Mouse (Mus musculus) right cerebral cortex, postnatal 14 days (tissue): ENCODE results near the gene Chn2.

ENCODE experiments used
- DNase-seq: peaks from one replicate; pipeline ENCODE4 v3.0.0; 2022

Gene Chn2

DNA sequence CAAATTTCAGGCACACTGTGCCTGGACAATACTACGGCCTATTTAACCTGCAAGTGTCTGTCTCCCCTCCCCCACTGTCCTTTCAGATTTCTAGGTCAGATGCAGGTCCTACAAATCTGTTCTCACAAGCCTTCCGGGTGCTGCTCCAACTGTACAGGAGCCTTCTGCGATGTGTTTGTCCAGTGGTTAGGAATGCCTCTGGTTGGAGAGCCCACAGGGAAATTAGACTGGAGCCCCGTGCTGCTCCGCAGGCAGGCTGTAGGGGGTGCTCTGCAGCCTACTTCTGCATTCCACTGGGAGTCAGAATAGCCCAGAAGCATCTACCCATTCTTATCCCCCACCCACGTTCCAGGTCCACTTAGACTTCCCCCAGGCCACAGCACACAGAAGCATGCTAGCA lies 215.4 kb downstream of the Chn2 start:
- DNase-seq, result peak; percentile 30

DNA sequence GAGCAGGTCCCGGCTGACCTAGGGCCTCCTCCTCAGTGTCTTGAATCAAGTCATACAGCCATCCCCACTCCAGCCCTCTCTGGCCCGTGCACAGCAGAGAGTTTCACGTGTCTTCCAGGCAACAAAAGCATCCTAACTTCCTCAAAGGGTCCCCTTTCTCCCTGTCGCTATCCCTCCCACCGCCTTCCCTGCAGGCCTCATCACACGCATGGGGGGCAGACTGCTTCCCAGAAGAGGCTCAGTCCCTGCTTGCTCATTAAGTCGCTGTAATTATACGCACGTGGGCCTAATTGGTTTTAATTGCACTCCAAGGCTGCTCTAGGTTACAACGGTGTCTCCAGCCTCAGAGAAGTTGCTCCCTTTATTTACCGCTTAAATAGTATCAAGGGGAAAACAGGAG lies 216.0 kb downstream of the Chn2 start:
- DNase-seq, result no peak

DNA sequence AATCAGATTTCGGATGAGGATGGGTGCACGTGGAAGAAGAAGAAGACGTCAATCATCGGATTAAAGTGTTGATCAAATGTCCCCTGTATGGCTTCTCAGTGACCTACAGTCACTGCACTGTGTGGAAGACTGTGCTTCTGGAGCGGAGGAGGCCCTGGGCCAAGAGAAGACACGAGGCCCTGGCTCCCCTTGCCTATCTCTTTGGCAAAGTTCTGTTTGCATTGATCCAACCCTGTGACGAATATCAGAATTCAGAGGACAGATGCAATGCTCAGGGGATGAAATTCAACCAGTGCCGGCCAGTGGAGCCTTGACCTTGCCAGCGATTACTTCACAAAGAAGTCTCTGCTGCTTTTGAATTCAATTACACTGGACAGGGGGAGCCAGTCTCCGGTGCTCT lies 217.0 kb downstream of the Chn2 start:
- DNase-seq, result no peak

DNA sequence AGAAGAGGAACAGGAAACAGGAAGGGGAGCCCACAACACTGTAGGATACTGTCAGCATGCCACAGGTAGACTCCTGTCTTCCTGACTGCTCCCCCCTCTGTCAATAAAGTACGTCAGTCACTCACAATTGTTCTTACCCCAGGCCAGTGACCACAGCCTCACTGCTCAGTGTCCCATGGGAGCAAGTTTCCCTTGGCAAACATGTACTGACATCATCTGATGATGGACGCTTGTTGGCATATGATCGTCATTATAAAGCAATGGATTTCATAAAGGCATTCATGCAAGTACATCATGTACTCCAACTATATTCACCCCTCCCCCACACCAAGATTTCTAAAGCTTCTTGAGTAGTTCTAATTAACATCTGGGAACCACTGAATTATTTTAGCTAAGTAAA lies 218.2 kb downstream of the Chn2 start:
- DNase-seq, result no peak

DNA sequence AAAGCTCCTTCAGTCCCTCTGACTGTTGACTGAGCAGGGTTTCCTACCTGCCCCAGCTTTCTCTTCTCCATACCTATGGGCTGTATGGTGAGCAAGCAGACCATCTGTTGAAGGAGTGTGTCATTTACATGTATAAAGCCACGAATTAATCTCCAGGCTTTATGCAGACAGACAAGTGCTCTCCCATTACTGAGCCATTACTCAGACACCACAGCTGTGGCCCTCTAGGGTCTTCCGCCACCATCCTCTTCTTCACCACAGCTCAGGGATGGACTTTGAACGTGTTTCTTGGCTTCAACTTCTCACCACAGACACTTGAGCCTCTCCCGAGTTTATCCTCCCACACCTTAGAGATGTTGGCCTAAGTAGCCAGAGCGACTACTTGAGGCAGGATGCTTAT lies 219.1 kb downstream of the Chn2 start:
- no peak for DNase-seq

DNA sequence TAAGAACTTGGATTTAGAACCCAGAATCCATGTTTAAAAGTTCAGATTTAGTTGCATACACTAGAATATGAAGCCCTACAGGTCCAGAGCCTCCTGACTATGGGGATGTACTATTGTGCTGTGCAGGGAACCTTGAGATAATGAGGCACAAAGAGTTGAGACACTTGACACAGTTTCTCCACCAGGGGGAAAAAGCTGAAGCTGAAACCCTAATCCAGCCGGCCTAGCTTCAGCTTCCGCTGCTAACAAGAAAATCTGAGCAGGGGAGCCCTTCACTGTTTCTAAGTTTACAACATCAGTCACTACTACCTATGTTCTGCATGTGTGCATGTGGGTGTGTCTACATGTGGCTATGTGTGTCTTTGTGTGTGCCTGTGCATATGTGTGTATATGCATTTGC lies 223.4 kb downstream of the Chn2 start:
- DNase-seq, result no peak

DNA sequence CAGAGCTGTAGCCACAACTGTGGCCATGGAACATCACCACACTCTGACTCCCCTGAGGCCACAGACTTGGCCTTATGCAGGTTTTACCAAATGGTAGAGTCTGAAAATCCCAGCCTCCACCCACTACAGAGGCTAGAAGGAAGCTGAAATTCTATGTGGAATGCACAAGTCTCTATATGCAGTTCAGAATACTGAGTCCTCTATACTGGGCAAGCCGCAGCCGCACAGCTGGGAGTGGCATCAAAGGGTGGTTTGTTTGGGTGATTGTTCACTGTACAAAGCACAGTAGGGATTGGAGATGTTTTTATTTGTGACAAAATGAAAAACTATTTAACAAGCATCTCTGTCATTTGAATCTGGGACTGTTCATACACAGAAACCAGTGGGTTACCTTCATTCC lies 224.5 kb downstream of the Chn2 start:
- DNase-seq, result no peak

DNA sequence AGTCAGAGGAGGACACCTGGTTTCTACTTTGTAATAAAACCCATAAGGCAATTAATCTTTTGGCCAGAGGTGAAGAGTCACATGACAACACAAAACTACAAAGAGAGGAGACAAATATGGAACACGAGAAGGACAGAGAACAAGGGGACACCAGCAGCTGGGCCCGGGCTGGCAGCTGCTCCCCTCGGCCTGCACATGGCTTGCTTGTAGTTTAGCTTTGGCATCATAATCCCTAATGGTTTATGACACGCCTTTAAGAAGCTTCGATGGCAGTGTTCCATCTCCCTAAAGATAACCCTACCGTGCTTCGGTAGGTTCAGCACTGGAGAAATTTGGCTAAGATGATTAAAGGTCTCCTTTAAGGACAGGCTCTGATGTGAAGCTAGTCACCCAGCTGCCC lies 225.2 kb downstream of the Chn2 start:
- DNase-seq, result no peak

DNA sequence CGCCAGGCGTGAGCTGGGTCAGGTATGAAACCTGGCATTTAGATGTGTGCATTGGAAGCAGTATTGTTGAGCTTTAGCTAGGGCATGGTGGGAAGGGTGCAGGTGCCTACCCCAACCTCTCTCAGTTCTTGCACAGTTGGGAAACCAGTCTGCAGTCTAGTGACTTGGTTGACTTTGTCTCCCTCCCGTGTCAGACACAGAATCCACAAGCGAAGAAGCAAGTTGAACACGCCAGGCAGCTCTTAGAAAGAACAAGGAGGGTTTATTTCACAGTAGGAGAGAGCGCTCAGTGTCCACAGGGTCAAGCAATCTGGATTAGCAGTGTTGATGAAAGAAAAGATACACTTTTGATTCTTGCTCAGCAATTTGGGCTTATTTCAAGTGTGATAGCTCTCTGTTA lies 226.0 kb downstream of the Chn2 start:
- no peak for DNase-seq

DNA sequence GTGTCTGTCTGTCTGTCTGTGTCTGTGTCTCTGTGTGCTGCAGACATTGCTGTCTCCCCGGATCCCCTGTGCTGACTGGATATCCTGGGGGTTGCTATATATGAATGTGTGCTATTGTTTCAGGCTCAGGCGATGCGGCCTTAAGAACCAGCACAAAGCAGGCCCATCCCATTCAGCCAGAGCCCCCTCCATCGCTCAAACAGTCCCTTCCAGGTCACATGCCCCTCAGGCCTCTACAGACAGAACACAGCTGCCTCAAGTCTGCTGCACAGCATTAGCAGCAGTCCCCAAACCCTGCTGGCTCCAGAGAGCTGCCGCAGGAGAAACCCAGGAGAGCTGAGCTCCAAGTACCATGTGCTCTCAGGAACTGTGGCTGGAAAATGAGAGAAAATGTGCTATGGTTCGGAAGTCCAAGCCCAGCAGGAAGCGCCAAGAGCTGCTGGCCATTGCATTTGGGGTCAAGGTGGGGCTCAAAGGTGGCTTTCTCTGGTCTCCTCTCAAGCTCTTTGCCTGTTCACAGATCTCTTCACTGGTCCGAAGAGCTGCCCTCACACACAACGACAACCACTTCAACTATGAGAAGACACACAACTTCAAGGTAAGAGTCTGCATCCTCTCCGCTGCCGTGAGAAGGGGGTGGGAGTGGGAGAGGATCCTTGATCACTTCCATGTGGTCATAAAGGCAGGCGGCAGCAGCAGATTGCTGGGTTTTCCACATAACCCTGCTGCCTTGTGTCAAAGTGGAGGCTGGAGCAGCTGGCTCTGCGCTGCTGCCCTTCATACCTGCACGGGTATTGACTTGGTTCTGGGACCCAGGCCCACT lies 233.4 kb downstream of the Chn2 start:
- DNase-seq, result no peak

DNA sequence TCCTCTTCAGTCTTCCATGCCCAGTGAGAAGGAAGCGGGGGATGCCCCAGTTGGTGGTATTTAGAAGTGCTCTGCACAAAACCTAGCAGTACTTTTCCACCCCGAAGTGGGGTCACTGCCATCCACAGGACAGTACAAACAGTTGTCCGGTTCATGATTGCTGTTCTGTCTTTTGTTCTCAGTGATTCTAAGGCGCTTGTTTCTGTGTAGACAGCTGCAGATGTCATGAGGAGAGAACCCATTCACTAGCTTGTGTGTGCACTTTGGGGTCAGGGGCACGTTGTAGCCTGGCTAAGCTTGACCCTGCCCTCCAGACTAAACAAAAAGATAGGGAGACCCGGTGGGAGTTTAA lies 234.0 kb downstream of the Chn2 start:
- no peak for DNase-seq

DNA sequence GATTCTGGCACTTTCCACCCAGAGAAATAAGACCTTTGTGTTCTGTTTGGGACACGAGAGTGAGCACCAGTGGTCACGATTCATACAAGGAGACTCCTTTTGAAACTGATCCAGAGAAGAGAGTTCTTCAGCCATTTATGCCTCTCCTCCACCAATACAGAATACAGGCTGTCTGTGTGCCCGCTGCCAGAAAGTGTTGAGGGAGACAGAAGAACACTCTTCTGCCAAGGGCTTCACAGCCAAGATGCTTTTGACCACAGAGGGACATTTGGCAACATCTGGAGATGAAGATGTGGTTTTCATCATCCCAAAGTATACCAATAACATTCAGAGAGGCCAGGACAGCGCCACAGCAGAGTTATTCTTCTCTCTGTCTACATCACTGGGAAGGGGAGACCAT lies 237.9 kb downstream of the Chn2 start:
- DNase-seq, result no peak

DNA sequence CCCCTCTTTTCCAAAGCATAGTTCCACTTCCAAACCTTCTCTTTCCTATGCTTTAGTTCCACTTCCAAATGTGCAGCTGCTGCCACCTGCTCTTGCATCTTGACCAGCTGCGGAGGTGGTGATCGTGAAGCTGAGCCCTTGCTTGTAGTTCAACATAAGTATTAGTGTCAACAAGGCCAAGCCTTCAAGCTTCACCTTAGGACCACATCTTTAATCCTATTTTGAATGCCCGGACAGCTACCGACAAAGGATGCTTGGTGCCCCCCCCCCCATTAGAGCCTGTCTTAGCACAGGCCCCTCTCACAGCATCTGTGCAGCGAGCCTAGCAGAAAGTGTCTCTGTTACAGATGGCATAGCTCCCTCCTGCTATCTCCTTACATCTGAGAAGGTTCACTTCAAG lies 238.5 kb downstream of the Chn2 start:
- no peak for DNase-seq

DNA sequence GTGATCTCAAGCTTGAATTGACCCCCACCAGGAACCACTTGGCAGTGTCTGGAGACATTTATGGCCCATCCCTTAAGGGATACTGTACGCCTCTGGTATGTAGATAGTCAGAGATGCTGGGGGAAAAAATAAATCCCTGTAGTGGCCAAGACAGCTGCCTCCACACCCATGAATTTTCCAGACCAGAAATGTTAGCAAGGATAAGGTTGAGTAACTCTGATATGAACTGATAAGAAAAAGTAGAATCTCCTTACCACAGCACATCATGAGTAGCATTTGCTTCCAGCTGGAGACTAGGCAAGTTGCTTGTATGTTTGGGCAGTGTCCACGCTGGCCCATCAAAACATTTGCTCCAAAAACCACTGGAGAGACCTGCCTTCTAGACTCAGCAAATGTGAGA lies 239.3 kb downstream of the Chn2 start:
- DNase-seq, result no peak

DNA sequence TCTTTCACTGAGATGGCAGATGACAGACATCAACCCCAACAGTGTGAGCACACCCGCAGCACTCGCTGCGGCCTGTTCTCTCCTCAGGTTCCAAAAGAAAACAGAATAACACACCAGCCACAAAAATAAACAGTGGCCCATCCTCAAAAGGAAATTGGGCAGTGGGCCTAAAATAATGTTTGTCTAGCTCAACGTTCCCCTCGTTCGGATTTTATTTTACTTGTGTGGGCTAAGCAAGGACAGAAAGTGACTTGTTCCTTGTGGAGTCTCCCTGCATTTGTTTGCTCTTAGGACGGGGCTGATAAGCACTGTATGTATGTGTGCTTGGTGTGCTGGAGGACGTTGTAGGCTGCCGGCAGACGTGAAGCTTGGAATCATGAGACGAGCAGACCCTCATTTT lies 240.0 kb downstream of the Chn2 start:
- DNase-seq, result no peak

DNA sequence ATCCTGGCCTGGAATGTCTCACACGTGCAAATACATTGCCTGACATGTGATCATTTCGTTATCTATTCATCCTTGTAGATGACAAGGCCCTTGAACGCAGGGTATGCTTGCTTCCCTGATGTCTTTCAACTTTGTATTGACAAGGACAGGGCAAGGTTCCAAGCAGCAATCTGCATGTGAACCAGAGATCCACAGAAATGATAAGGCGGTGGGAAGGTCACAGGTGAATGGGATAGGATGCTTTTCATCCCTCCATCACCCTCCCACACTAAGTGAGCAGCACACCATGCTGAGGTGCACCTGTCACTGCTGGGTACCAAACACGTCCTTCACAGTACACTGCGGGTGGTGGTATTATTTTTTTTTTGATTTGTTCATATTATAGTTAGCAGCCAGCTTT lies 240.9 kb downstream of the Chn2 start:
- DNase-seq, result no peak

DNA sequence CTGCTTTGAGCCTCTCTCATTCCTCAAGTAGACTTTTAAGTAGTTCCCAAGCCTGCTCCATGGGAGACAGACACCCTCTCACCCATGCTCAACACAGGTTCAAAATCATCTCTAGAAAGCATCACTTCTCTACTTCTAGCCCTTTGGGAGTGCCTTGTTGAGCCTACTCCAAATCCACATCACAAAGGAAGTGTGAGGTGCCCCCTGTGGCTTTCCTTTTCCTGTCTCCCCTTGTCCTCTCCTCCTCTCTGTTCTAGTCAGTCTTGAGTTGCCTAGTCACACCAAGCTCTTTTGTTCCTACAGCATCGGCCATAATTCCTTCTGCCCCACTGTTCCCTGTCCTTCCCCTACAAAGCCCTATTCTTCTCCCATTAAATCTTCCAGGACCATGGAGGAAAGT lies 243.9 kb downstream of the Chn2 start:
- no peak for DNase-seq

DNA sequence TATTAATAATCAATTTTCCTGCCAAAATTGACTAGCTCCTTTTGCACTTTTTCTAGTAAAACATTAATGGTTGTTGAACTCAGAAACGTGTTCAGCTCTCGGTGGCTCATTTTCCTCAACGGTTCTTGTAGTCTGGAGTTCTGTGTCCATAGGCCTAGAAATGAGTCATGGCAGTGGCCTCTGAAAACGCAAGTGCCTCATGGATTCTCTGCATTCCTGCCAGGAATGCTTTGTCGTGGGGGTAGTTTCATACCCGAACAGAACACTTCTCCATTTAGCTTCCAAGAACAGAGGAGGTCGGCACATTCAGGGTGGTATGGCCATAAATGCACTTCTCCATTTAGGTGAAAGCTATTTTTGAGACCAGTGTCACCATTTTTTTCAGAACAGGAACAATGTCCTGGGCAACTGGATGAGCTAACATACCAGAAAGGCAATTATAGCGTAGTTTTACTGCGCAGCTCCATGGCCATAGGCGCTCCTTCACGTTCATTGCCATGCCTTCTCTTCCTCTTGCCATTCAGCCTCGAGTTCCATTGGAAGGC lies 244.9 kb downstream of the Chn2 start:
- no peak for DNase-seq

DNA sequence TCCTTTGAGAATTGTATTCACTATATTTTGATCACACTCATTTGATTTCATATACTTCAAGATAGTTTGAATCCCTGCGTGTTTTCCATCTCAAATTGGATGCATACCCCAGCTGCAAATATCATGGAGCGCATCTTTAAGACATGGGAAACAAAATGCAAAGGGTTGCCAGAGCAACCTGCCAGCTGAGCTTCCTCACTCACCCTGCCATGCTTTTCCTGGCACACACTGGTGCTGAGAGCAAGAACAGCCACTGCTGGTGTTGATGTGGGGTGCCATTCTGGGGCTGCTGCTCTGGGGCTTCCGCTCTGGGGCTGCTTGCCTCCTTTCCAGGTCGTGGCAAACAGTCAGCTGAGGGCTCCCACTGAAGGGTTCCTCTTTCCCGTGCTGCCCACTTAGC lies 247.5 kb downstream of the Chn2 start:
- DNase-seq, result no peak

DNA sequence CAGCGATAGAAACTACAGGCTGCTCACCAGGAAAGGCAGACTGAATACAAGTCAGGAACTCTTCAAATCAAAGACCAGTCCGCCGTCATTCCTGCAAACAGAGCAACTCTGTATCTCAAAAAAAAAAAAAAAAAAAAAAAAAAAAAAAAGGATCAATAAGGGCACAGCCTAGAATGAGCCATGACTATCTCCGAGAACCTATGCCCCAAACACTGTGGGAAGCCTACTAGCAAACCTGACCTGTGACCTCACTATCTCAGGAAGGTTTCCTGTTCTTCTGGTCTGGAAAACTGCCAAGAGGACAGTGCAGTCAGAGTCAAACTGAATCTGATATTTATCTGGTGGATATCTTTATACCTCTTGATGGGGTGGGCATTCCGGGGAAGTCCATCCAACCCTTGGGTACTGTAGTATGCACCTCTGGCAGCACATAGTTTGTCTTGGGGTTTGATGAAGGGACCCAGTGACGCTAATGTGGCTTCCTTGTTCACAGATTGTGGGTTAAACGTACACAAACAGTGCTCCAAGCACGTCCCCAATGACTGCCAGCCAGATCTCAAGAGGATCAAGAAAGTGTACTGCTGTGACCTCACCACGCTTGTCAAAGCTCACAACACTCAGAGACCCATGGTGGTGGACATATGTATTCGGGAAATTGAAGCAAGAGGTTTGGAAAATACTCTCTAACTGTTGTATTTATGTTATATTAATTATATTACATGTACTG lies 250.6 kb downstream of the Chn2 start:
- no peak for DNase-seq

DNA sequence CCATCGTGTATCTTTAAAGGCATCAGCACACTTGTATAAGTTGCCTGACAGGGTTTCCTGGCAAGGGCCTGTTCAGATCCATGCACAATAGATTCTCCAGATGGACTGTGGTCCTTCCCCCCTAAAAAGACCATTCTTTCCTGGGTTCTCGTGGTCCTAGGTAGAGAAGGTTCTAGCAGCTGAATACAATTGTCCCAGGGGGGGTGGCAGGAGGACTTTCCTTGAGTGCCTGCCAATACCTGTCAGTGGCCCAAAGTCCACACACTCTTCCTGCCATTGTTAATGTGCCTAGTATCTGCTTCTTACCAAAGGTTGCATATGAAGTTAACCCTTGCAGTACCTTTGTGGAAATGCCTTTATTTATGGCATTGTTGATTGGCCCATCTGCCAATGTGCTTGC lies 257.9 kb downstream of the Chn2 start:
- no peak for DNase-seq

DNA sequence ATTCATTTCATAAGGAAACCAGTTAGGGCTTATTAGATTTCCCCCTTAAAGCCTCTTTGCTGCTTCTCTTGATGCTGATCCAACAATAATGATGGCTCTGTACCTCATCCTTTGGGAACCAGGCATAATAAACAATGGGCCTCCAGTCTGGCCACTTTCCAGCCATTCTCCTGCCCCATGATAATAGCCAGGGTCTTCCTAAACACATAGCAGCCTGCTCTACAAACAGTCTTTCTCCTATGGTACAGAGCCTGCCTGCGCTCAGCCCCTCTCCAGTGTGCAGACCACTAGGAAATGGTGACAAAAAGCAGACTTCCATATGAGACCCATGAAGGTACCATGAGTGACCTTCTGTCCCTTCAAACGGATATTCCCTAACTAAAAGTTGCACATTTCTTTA lies 260.1 kb downstream of the Chn2 start:
- DNase-seq, result no peak

DNA sequence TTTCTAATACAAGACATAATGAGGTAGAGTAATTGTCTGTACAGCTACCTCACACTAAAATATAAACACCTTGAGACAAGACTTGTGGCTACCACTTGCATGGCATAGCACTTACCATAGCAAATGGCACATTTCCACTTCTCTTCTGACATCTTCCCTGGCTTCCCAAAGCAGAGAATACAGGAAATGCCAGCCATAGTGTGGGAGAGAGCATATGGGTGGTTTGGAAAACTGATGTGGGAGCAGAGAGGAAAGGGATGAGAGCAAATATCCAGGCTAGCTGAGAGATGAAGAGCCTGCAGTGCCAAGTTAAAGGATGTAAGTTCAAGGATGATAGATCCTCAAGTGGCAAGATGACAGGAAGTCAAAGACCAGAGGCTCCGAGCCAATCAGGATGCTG lies 266.4 kb downstream of the Chn2 start:
- no peak for DNase-seq

DNA sequence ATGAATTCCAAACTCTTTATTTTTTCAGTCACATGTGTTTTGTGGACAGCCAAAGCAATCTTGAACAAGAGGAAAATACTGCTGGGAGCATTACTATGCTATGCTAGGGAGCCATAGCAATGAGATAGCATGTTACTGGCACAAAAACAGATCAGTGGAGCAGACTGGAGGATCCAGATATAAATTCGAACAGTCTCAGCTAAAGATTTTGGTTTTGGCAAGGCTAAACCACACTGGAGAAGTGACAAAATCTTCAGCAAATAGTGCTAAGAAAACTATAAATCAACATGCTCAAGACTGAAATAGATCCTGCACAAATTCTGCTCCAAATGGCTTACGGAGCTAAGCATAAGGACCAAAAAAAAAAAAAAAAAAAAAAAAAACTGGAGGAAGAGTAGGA lies 273.7 kb downstream of the Chn2 start:
- DNase-seq, result no peak

DNA sequence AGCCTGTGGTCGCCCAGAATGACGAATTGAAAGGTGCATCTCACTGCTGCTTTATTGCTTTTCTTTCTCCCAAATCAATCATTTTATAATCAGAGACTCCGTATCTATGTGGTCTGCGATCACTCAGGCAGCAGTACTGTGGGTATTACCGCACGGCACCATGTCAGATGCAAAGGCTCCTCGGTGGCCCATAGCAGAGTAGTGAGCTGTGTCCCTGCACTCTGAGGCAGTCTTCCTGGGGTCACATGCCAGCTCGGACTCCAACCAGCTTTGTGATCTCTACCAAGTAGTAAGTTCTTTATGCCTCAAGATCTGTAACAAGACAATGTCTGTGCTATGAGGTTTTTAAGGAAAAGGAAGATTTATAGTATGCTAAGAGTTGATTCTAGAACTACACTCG lies 279.3 kb downstream of the Chn2 start:
- no peak for DNase-seq
